Mouse (Mus musculus) lung, adult 2 months (tissue): ENCODE measurements around the gene Hs3st1. TPM values are rescaled to one million over a fixed set of nuclear protein-coding genes. Genes with fewer than 3 reads are reported as not detected.

Source experiments
- DNase-seq: peaks from one replicate; pipeline ENCODE4 v3.0.0; 2022
- H3K4me1 ChIP-seq: fragments of 200-500 bp; 2 replicates; pipeline ENCODE4 v1.6.1; 2011; ENCODE audit warnings: low read length; ENCODE audit not compliant: control insufficient read depth, insufficient read depth
- H3K4me3 ChIP-seq: fragments of 200-500 bp; replicated peaks from 2 replicates; pipeline ENCODE3; 2011; ENCODE audit warnings: low read depth, mild to moderate bottlenecking, control low read depth, low read length; ENCODE audit errors: extremely low read depth
- CTCF ChIP-seq: fragments of 200-500 bp; IDR thresholded peaks from 2 replicates; pipeline ENCODE4 v1.5.1; 2011; ENCODE audit warnings: mild to moderate bottlenecking, low read length, control low read depth; ENCODE audit not compliant: insufficient read depth
- POLR2A ChIP-seq: fragments of 200-500 bp; IDR thresholded peaks from 2 replicates; pipeline ENCODE4 v1.6.1; 2011; ENCODE audit warnings: low read depth, mild to moderate bottlenecking, control low read depth, low read length, borderline replicate concordance; ENCODE audit errors: extremely low read depth
- WGBS: fragments of 180-500 bp; shearing (Covaris S2); methylation state at CpG from one replicate; pipeline ENCODE4 v1.1.7; 2018; 5-methylcytosine and 5-hydroxymethylcytosine counted together
- polyA plus RNA-seq: library from polyadenylated mRNA; depleted of rRNA; stranded (reverse); fragments of >200 nt; gene quantifications from 2 replicates; pipeline ENCODE4 v1.2.3, GENCODE M21; 2012

The Hs3st1 gene
- polyA plus RNA-seq, 1 experiment: 83.3 TPM

DNA sequence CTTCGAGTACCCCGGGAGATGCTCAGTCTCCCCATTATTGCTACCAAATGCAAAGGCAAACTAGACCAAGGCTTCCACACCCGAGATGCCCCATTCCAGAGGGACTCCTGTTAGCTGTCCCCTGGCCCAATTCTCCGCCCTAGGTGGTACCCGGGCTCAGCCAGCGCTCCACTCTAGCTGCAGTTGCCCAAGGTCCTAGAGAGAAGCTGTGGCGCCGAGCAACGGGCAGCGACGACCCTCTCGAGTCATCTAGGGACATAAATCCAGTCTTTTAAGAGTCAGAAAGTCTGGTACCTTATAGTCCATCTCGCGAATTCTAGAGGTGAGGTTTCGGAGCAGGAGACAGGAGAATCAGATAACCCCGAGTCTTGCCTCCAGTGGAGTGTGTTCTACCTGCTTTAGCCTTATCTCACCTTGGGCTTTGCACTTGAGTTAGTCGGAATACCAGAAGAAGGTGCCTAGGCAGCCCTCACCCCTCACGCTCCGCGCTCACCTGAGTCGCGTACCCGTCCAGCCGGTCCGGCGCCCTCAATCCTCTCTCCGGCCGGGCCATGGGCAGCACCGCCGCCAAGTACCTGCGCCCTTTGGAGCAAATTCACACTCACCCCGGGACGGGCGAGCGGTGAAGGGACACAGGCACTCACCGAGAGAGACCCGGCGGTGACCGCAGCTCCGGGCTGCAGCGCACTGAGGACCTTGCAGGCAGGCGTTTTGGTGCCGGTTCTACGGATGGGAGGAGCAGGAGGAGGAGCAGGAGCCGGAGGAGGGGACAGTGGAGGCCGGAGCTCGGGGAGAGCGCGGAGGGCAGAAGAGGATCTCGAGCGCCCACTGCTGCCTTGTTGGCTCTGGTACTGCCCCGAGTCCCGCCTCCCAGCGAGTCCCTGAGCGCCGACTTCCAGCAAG, 111.1 kb downstream of the Hs3st1 start:
- peak; percentile 84 for DNase-seq
- under 1% methylated on average over 56 of the region's 56 CpGs for WGBS
- TF ChIP-seq POLR2A: peak; percentile 96
- TF ChIP-seq CTCF: peak; percentile 63
- Histone ChIP-seq H3K4me1 (no peaks in the 10 kb centered on the region), H3K4me3 (peak overlapping the region; percentile 85)

DNA sequence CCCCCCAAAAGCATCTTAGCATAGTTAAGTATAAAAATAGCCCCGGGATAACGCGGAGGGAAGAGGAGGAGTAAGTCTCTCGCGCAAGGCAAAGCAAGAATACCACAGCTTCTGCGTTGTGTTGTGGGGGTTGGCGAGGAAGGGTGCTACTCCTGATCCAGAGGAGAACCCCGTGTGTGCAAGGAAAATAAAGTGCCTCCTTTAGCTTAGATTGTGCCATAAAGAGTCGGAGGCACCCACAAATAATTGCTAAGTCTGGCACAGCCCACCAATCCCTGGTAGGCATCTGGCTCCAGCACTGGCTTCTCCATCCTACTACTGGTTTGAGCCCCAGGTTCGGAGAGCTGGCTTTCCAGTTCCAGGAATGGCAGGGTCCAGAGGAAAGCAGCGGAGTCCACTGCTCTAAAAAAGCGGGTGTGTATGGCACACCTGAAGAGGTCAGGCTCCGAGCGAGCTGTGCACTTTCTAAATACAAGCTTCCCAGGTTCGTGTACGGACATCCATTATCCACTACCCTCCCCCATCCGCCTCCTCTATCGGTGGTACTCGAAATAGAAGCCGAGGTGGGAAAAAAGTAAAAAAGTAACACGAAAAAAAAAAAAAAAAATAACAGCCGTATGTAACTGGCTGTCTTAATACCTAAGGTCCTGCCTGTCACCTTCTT, 111.9 kb downstream of the Hs3st1 start:
- WGBS: 4% methylated on average over 22 of the region's 22 CpGs
- H3K4me1 ChIP-seq: peaks cover 2% of the 10 kb centered on the region
- TF ChIP-seq POLR2A: no peak
- no peak for TF ChIP-seq CTCF
- DNase-seq: no peak
- H3K4me3 ChIP-seq: peak overlapping the region; percentile 85

DNA sequence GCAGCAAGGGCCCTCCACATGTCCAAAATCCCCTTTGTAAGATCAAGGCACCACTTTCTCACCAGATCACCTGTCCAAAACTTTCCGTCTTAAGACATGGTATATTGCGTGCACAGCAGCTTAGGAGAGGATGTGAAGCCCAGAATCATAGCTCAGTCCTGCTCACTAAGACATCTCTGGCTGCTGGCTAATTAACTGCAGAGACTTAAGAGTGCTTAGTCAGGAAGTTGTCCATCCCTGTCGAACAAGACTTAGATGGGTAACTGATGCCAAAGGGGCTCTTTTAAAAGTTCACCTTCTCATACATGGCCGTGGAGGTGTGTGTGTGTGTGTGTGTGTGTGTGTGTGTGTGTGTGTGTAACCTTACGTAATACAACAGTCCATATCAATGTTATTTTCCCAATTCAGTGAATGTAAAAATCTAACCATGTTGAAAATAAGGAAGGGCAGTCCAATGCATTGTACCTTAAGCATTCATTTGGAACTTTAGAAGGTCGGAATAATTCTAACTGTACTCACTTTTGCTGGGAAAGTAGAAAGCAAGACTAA, 113.0 kb downstream of the Hs3st1 start:
- no peak for DNase-seq
- peak overlapping the region; percentile 46 for H3K4me3 ChIP-seq
- no peak for TF ChIP-seq CTCF
- TF ChIP-seq POLR2A: no peak
- WGBS: 70% methylated on average over 6 of the region's 6 CpGs
- H3K4me1 ChIP-seq: peaks cover 3% of the 10 kb centered on the region

DNA sequence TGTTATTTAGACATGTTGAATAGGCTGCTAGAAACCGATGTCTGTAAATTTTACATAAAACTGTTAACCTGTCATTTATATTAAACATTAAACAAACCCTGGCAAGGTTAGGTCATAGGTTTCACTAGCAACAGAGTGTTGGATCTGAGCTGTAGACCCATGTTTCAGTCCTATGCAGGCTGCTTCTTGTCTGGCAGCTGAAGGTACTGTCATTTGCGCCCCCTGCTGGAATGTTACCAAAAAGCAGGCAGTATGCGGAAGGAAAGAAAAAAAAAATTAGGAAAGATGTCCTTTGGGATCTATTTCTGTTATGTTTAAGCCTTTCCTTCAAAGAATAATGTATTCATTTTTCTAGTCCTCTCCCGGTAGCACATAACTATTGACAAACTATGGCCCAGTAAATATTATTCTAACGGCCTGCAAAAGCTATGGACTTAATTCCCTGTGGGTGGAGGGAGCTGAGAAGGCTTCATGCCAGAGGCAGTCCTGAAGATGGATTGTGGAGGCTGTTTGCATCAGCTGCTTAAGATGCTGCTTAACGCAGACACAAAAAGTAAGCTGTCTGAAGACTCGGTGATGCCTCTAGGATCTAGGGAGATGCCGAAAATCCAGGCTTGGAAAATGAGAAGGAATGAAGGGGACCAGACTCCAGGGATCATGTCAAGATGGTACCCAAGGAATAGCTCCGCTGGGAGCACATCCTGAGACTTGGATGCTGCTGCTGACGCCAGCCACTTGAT, 115.7 kb downstream of the Hs3st1 start:
- WGBS: 41% methylated on average over 10 of the region's 10 CpGs
- no peak for TF ChIP-seq POLR2A
- peak; percentile 62 for TF ChIP-seq CTCF
- Histone ChIP-seq H3K4me1 (peaks cover 3% of the 10 kb centered on the region), H3K4me3 (no peak overlapping the region)
- peak; percentile 51 for DNase-seq

DNA sequence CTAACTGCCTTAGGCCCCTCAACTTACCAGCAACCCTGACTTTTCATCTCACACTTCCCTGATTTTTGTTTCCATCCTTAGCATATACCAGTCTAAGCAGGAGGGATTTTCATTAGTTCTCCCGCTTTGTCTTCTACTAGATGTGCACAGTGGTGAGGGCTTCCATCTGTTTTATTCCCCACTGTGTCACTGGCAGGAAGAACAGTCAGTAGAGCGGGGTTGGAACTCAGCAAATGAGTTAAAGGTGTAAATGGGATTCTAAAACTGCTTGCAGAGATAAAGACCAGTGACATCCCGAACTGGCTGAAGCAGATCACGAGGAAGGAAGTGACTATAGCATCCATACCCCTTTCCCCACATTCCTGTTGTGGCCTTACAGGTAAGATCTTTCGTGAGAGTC, 116.3 kb downstream of the Hs3st1 start:
- TF ChIP-seq CTCF: no peak
- TF ChIP-seq POLR2A: no peak
- Histone ChIP-seq H3K4me3 (no peak overlapping the region), H3K4me1 (peaks cover 3% of the 10 kb centered on the region)
- 78% methylated on average over 5 of the region's 5 CpGs for WGBS
- no peak for DNase-seq

DNA sequence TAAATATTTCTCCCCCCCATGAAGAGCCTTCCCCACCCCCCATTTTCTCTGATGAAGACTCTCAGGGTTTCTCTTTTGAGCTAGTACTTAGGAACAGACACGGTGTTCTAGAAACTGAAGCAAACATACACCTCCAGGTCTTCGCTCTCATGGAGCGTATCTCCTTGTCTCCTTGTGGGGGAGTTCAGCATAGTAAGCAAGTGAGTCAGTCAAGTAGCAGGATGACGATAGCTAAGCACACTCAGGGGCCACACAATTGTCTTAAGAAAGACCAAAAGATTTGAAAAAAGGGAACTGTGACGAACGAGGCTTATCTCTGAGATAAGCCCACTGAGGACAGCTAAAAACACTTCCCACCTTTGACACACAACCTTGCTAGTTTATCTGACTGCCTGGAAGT, 117.4 kb downstream of the Hs3st1 start:
- TF ChIP-seq POLR2A: no peak
- no peak for TF ChIP-seq CTCF
- 54% methylated on average over 6 of the region's 6 CpGs for WGBS
- no peak for DNase-seq
- Histone ChIP-seq H3K4me3 (no peak overlapping the region), H3K4me1 (peaks cover 3% of the 10 kb centered on the region)

DNA sequence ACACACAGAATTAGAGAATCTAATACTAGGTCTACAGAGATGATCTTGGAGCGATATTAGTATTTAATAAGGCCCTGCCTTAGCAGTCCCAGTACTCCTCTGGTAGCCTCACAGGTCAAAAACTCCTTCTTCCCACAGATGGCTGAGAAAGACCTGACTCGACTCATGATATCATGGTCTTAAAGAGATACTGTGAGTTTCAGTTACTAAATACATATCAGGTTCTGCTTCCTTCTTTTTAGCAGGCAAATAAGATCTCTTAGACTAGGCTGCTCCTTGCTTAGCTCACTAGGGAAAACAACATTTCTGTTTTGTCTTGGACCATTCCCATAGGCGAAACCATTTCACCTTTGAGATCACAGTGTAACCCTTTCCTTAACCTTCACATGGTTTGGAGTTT, 119.2 kb downstream of the Hs3st1 start:
- no peak overlapping the region for H3K4me3 ChIP-seq
- TF ChIP-seq CTCF: no peak
- TF ChIP-seq POLR2A: no peak
- peaks cover 3% of the 10 kb centered on the region for H3K4me1 ChIP-seq
- 81% methylated on average over 3 of the region's 3 CpGs for WGBS
- no peak for DNase-seq

DNA sequence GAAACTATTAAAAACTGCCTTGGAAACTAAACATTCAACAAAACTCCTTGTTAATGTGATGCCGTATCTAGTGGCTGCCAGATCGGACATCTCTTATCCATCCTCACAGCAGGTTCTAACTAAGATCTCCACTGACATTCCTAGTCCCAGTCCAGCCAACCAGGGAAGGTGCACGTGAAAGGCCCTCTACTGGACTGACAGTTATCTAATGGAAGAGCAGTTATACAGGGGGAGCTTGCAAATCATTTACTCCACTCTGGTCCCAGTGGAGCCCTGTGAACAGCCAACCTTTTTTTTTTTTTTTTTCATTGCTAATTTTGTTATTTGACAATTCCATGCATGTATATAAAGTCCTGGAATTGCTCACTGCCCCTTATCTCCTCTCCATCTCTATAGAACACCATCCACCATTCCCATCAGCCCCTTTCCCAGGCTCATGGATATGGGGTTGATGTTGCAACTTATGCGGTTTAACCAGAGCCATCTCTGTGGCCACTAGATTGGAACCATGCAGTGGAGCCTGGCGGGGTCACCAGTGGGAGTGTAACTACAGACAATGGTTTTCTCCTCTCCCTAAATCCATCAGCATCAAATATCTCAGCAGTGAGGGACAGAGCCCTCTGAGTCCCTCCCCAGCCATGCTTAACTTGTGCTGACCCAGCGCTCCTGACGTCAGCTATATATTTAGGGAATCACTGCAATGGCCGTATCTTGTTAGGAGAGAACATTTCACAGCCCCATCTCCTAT, 120.8 kb downstream of the Hs3st1 start:
- Histone ChIP-seq H3K4me3 (no peak overlapping the region), H3K4me1 (peaks cover 8% of the 10 kb centered on the region)
- TF ChIP-seq CTCF: no peak
- no peak for TF ChIP-seq POLR2A
- no peak for DNase-seq
- 85% methylated on average over 8 of the region's 8 CpGs for WGBS
